Mouse (Mus musculus): ENCODE results near the gene Klk4. TPM values are rescaled to one million over a fixed set of nuclear protein-coding genes. Genes with fewer than 3 reads are reported as not detected.

Gene Klk4
- polyA plus RNA-seq, 1 experiment from 2014 or later = not detected

GRCm38 (mm10) chr7:43921941-43922340, 41.0 kb downstream of the Klk4 start:
- ATAC-seq = no peak
- WGBS = 73% methylated on average over 2 of the region's 2 CpGs

DNA sequence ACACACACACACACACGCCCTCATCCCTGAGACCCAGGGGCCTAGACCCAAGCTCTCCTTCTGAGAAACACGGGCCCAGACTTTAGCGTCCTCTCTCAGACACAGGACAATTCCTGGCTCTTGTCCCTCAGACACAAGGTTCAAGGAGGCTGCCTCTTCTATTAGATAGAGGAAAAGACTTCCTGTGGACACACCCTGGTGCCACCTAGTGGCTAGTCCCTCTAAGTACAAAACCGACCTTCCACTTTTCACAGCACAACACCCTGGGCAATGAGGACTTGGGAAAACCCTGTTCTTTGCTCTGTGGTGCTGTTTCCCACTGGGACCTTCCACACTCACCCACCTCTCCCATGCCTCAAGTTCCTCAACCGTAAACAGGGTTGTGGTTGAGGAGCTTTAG, 45.0 kb downstream of the Klk4 start:
- no peak overlapping the region for H3K9ac ChIP-seq (replicated peaks; ENCODE audit: low read depth)
- no peak for TF ChIP-seq EP300 (IDR thresholded peaks at IDR 0.05)
- peak; percentile 42 for TF ChIP-seq CTCF (IDR thresholded peaks at IDR 0.05)
- no peaks in the 10 kb centered on the region for H3K9me3 ChIP-seq (ENCODE audit: low read length)
- no peak for ATAC-seq
- no peak overlapping the region for H3K4me3 ChIP-seq (ENCODE audit: low read depth, low read length)
- WGBS = 71% methylated on average over 5 of the region's 5 CpGs
- H3K27ac ChIP-seq (ENCODE audit: low read length) = no peak overlapping the region
- H3K27me3 ChIP-seq (replicated peaks; ENCODE audit: insufficient read depth, low read length) = no peaks in the 10 kb centered on the region
- H3K36me3 ChIP-seq (ENCODE audit: insufficient read depth, low read length) = no peaks in the 10 kb centered on the region
- H3K4me2 ChIP-seq (replicated peaks; ENCODE audit: low read depth, low read length) = no peak overlapping the region
- H3K4me1 ChIP-seq (ENCODE audit: insufficient read depth, low read depth, low read length) = no peaks in the 10 kb centered on the region
- no peak for DNase-seq (ENCODE audit: low spot score)

More at GRCm38 (mm10) chr7:43921941-43922340, 41.0 kb downstream of the Klk4 start:
- Histone ChIP-seq H3K36me3 (ENCODE audit: insufficient read depth, low read length) (no peaks in the 10 kb centered on the region), H3K4me2 (replicated peaks; ENCODE audit: low read depth, low read length) (no peak overlapping the region), H3K9me3 (ENCODE audit: low read length) (no peaks in the 10 kb centered on the region), H3K4me3 (ENCODE audit: low read depth, low read length) (no peak overlapping the region), H3K4me1 (ENCODE audit: insufficient read depth, low read depth, low read length) (no peaks in the 10 kb centered on the region), H3K27me3 (replicated peaks; ENCODE audit: insufficient read depth, low read length) (no peaks in the 10 kb centered on the region), H3K27ac (ENCODE audit: low read length) (no peak overlapping the region), H3K9ac (replicated peaks; ENCODE audit: low read depth) (no peak overlapping the region)
- TF ChIP-seq CTCF (IDR thresholded peaks at IDR 0.05) (no peak), EP300 (IDR thresholded peaks at IDR 0.05) (no peak)
- DNase-seq (ENCODE audit: low spot score) = no peak

DNA sequence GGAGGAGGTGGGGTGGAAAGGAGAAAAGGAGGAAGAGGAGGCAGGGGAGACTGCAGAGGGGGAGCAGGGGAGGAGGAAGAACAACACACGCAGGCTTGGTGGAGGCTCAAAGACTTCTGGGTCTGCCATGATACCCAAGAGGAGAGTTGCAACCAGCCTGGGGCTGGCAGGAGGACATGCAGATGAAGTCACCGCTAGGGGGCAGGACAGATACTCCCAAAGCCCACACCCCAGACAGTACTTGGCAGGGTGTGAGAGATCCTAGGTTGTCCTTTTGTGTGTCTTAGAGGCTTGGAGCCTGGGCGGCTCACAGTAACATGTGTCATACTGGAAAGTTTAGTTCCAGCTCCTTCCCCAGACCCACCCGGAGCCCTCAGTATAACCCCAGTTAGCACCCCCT, 47.6 kb downstream of the Klk4 start:
- ATAC-seq = no peak
- WGBS = 50% methylated on average over 4 of the region's 4 CpGs
- Histone ChIP-seq H3K9me3 (ENCODE audit: low read length) (no peaks in the 10 kb centered on the region), H3K4me3 (ENCODE audit: low read depth, low read length) (no peak overlapping the region), H3K27me3 (replicated peaks; ENCODE audit: insufficient read depth, low read length) (no peaks in the 10 kb centered on the region), H3K9ac (replicated peaks; ENCODE audit: low read depth) (no peak overlapping the region), H3K4me2 (replicated peaks; ENCODE audit: low read depth, low read length) (no peak overlapping the region), H3K27ac (ENCODE audit: low read length) (no peak overlapping the region), H3K36me3 (ENCODE audit: insufficient read depth, low read length) (no peaks in the 10 kb centered on the region), H3K4me1 (ENCODE audit: insufficient read depth, low read depth, low read length) (no peaks in the 10 kb centered on the region)
- TF ChIP-seq EP300 (IDR thresholded peaks at IDR 0.05) = no peak
- TF ChIP-seq CTCF (IDR thresholded peaks at IDR 0.05) = peak; percentile 44
- no peak for DNase-seq (ENCODE audit: low spot score)

DNA sequence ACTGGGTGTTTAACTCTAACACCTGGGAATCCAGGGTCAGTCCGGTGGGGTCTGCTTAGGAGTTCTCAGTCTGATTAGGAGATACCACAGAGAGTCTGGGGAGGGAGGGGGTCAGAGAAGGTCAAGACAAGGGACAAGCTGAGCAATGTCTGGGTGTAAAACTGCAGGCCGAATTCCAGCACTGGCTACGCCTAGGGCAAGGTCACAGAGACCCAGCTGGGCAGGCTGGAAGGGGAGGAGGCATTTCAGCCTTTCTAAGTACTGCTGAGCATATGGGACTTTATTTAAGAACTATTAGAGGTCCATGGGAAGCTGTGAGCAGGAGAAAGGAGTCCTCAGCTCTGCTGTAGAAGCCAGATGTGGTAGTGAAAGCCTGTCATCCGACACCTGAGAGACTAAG, 51.4 kb downstream of the Klk4 start:
- no peak overlapping the region for H3K4me2 ChIP-seq (replicated peaks; ENCODE audit: low read depth, low read length)
- H3K4me1 ChIP-seq (ENCODE audit: insufficient read depth, low read depth, low read length) = no peaks in the 10 kb centered on the region
- H3K9ac ChIP-seq (replicated peaks; ENCODE audit: low read depth) = no peak overlapping the region
- WGBS = 48% methylated on average over 4 of the region's 4 CpGs
- no peak overlapping the region for H3K4me3 ChIP-seq (ENCODE audit: low read depth, low read length)
- ATAC-seq (no peak), DNase-seq (ENCODE audit: low spot score) (no peak)
- TF ChIP-seq CTCF (IDR thresholded peaks at IDR 0.05) (no peak), EP300 (IDR thresholded peaks at IDR 0.05) (no peak)
- no peak overlapping the region for H3K27ac ChIP-seq (ENCODE audit: low read length)
- H3K36me3 ChIP-seq (ENCODE audit: insufficient read depth, low read length) = no peaks in the 10 kb centered on the region
- no peaks in the 10 kb centered on the region for H3K27me3 ChIP-seq (replicated peaks; ENCODE audit: insufficient read depth, low read length)
- H3K9me3 ChIP-seq (ENCODE audit: low read length) = no peaks in the 10 kb centered on the region

DNA sequence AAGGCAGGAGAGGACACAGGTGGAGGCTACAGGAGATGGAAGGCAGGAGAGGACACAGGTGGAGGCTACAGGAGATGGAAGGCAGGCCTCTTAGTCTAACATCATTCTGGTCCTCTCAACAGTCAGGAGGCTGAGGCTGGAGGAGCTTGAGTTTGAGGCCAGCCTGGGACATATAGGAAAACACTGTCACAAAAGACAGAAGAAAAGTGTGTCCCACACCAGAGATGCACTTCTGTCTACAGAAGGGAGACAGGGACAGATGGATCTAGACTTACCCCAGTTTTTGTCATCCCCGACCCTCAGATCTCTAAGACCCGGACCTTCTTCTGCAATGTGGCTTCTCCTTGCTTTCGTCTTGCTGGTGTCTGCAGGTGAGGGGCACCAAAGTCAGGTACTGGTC, 52.5 kb downstream of the Klk4 start, which contains the start of gene Klk15:
Gene Klk15 (plus strand): TSS at position 301 of the 400 bp plus-strand sequence.
- Histone ChIP-seq H3K9me3 (ENCODE audit: low read length) (no peaks in the 10 kb centered on the region), H3K27ac (ENCODE audit: low read length) (no peak within 1 kb of the TSS), H3K4me3 (ENCODE audit: low read depth, low read length) (no peak within 1 kb of the TSS), H3K4me2 (replicated peaks; ENCODE audit: low read depth, low read length) (no peak within 1 kb of the TSS), H3K36me3 (ENCODE audit: insufficient read depth, low read length) (no peaks in the 10 kb centered on the region), H3K9ac (replicated peaks; ENCODE audit: low read depth) (no peak within 1 kb of the TSS), H3K27me3 (replicated peaks; ENCODE audit: insufficient read depth, low read length) (no peaks in the 10 kb centered on the region), H3K4me1 (ENCODE audit: insufficient read depth, low read depth, low read length) (no peaks in the 10 kb centered on the region)
- 77% methylated on average over 3 of the region's 3 CpGs for WGBS
- TF ChIP-seq EP300 (IDR thresholded peaks at IDR 0.05) (no peak), CTCF (IDR thresholded peaks at IDR 0.05) (no peak)
- DNase-seq (ENCODE audit: low spot score) (no peak), ATAC-seq (no peak)

- Histone ChIP-seq H3K9me3 (ENCODE audit: low read length) (no peaks in the 10 kb centered on the region), H3K27ac (ENCODE audit: low read length) (no peak overlapping the region), H3K27me3 (replicated peaks; ENCODE audit: insufficient read depth, low read length) (no peaks in the 10 kb centered on the region), H3K9ac (replicated peaks; ENCODE audit: low read depth) (no peak overlapping the region), H3K4me2 (replicated peaks; ENCODE audit: low read depth, low read length) (no peak overlapping the region), H3K36me3 (ENCODE audit: insufficient read depth, low read length) (no peaks in the 10 kb centered on the region), H3K4me3 (ENCODE audit: low read depth, low read length) (no peak overlapping the region), H3K4me1 (ENCODE audit: insufficient read depth, low read depth, low read length) (no peaks in the 10 kb centered on the region)
- no peak for TF ChIP-seq CTCF (IDR thresholded peaks at IDR 0.05)
- no peak for TF ChIP-seq EP300 (IDR thresholded peaks at IDR 0.05)
- ATAC-seq (no peak), DNase-seq (ENCODE audit: low spot score) (no peak)
- WGBS = 23% methylated on average over 3 of the region's 3 CpGs
These were observed 53.8 kb downstream of the Klk4 start for GRCm38 (mm10) chr7:43934747-43935146.

Other genes starting within 250 kb of the Klk4 start
- 0.07 and 0.08 TPM in 2 replicates for gene Ceacam18, start 246.5 kb upstream of the Klk4 start, polyA plus RNA-seq (2015; fragmentation: Nextera tagmentation; extraction: Ambion mirVana)
- gene Siglece, start 221.0 kb upstream of the Klk4 start, polyA plus RNA-seq (2015; fragmentation: Nextera tagmentation; extraction: Ambion mirVana) = 3.2 and 4.0 TPM in 2 replicates
- gene Ctu1, start 209.1 kb upstream of the Klk4 start, polyA plus RNA-seq (2015; fragmentation: Nextera tagmentation; extraction: Ambion mirVana) = 8.5 and 9.0 TPM in 2 replicates
- gene Klk14, start 190.7 kb upstream of the Klk4 start, polyA plus RNA-seq (2015; fragmentation: Nextera tagmentation; extraction: Ambion mirVana) = 0.31 and 0.39 TPM in 2 replicates
- gene Klk13, start 168.6 kb upstream of the Klk4 start, polyA plus RNA-seq (2015; fragmentation: Nextera tagmentation; extraction: Ambion mirVana) = 4.8 and 6.3 TPM in 2 replicates
- not detected in 2 replicates for gene Klk12, start 112.3 kb upstream of the Klk4 start, polyA plus RNA-seq (2015; fragmentation: Nextera tagmentation; extraction: Ambion mirVana)
- gene Klk11, start 106.6 kb upstream of the Klk4 start, polyA plus RNA-seq (2015; fragmentation: Nextera tagmentation; extraction: Ambion mirVana) = 1.2 and 1.3 TPM in 2 replicates
- gene Klk10, start 100.1 kb upstream of the Klk4 start, polyA plus RNA-seq (2015; fragmentation: Nextera tagmentation; extraction: Ambion mirVana) = 2.6 and 4.2 TPM in 2 replicates
- 0.15 and 0.25 TPM in 2 replicates for gene Klk9, start 89.3 kb upstream of the Klk4 start, polyA plus RNA-seq (2015; fragmentation: Nextera tagmentation; extraction: Ambion mirVana)
- 41.9 and 47.1 TPM in 2 replicates for gene Klk8, start 83.6 kb upstream of the Klk4 start, polyA plus RNA-seq (2015; fragmentation: Nextera tagmentation; extraction: Ambion mirVana)
- gene Klk7, start 69.9 kb upstream of the Klk4 start, polyA plus RNA-seq (2015; fragmentation: Nextera tagmentation; extraction: Ambion mirVana) = not detected in 2 replicates
- gene Klk6, start 56.7 kb upstream of the Klk4 start, polyA plus RNA-seq (2015; fragmentation: Nextera tagmentation; extraction: Ambion mirVana) = not detected in 2 replicates
- gene Klk5, start 39.2 kb upstream of the Klk4 start, polyA plus RNA-seq (2015; fragmentation: Nextera tagmentation; extraction: Ambion mirVana) = not detected in 2 replicates
- gene Klk15, start 52.6 kb downstream of the Klk4 start, polyA plus RNA-seq (2015; fragmentation: Nextera tagmentation; extraction: Ambion mirVana) = not detected in 2 replicates
- gene Klk1b8, start 69.5 kb downstream of the Klk4 start, polyA plus RNA-seq (2015; fragmentation: Nextera tagmentation; extraction: Ambion mirVana) = not detected in 2 replicates
- gene Klk1b1, start 85.6 kb downstream of the Klk4 start, polyA plus RNA-seq (2015; fragmentation: Nextera tagmentation; extraction: Ambion mirVana) = not detected in 2 replicates
- gene Klk1b9, start 94.9 kb downstream of the Klk4 start, polyA plus RNA-seq (2015; fragmentation: Nextera tagmentation; extraction: Ambion mirVana) = not detected in 2 replicates
- gene Klk1b11, start 114.7 kb downstream of the Klk4 start, polyA plus RNA-seq (2015; fragmentation: Nextera tagmentation; extraction: Ambion mirVana) = not detected in 2 replicates
- gene Klk1b26, start 131.0 kb downstream of the Klk4 start, polyA plus RNA-seq (2015; fragmentation: Nextera tagmentation; extraction: Ambion mirVana) = not detected in 2 replicates
- not detected in 2 replicates for gene Klk1b27, start 171.1 kb downstream of the Klk4 start, polyA plus RNA-seq (2015; fragmentation: Nextera tagmentation; extraction: Ambion mirVana)
- not detected in 2 replicates for gene Klk1b21, start 221.2 kb downstream of the Klk4 start, polyA plus RNA-seq (2015; fragmentation: Nextera tagmentation; extraction: Ambion mirVana)
- gene Klk1b22, start 231.5 kb downstream of the Klk4 start, polyA plus RNA-seq (2015; fragmentation: Nextera tagmentation; extraction: Ambion mirVana) = not detected in 2 replicates

Data from lung, postnatal 0 days (tissue).